Mouse (Mus musculus) urinary bladder, postnatal 25 days (tissue): ENCODE measurements around the gene Asphd2.
"Not testable (repeated sequence)": the region's sequence is repeated elsewhere in the genome, so short reads cannot be mapped to it uniquely, and the experiment has no call there.

ENCODE experiments used
- DNase-seq: peaks from one replicate; pipeline ENCODE4 v3.0.0; 2022; ENCODE audit warnings: low spot score

The Asphd2 gene

GRCm38 (mm10) chr5:112394779-112395443 lies at the start of gene Asphd2:
Asphd2 (minus strand) TSS chr5:112394866.
- DNase-seq, result peak; percentile 19

GRCm38 (mm10) chr5:112438535-112438934 lies 43.9 kb upstream of the Asphd2 start:
- no peak for DNase-seq

GRCm38 (mm10) chr5:112433004-112433403 lies 38.3 kb upstream of the Asphd2 start:
- peak; percentile 69 for DNase-seq

- DNase-seq, result no peak
These were observed 37.4 kb upstream of the Asphd2 start for GRCm38 (mm10) chr5:112432033-112432432.

GRCm38 (mm10) chr5:112431120-112431775 lies 36.6 kb upstream of the Asphd2 start:
- no peak for DNase-seq

GRCm38 (mm10) chr5:112428944-112429343 lies 34.3 kb upstream of the Asphd2 start:
- DNase-seq, result peak; percentile 29

GRCm38 (mm10) chr5:112427283-112427682 lies 32.6 kb upstream of the Asphd2 start:
- DNase-seq, result peak; percentile 50

GRCm38 (mm10) chr5:112426635-112427034 lies 32.0 kb upstream of the Asphd2 start:
- no peak for DNase-seq

GRCm38 (mm10) chr5:112419535-112419934 lies 24.9 kb upstream of the Asphd2 start:
- no peak for DNase-seq

- no peak for DNase-seq
These were observed 23.4 kb upstream of the Asphd2 start for GRCm38 (mm10) chr5:112418023-112418422.

GRCm38 (mm10) chr5:112416673-112417072 lies 22.0 kb upstream of the Asphd2 start:
- DNase-seq, result no peak

GRCm38 (mm10) chr5:112412781-112413180 lies 18.1 kb upstream of the Asphd2 start:
- DNase-seq, result not testable (repeated sequence)

GRCm38 (mm10) chr5:112411514-112412335 lies 17.1 kb upstream of the Asphd2 start:
- no peak for DNase-seq

GRCm38 (mm10) chr5:112411072-112411471 lies 16.4 kb upstream of the Asphd2 start:
- no peak for DNase-seq

GRCm38 (mm10) chr5:112409274-112409673 lies 14.6 kb upstream of the Asphd2 start:
- no peak for DNase-seq

- DNase-seq, result no peak
These were observed 11.4 kb upstream of the Asphd2 start for GRCm38 (mm10) chr5:112406017-112406416.

- DNase-seq, result no peak
These were observed 7.8 kb upstream of the Asphd2 start for GRCm38 (mm10) chr5:112402437-112402836.

GRCm38 (mm10) chr5:112399284-112399683 lies 4.6 kb upstream of the Asphd2 start:
- DNase-seq, result no peak

- no peak for DNase-seq
These were observed 1.4 kb upstream of the Asphd2 start for GRCm38 (mm10) chr5:112396066-112396465.

GRCm38 (mm10) chr5:112394415-112394763 lies 277 bp downstream of the Asphd2 start:
- DNase-seq, result no peak

- DNase-seq, result no peak
These were observed 788 bp downstream of the Asphd2 start for GRCm38 (mm10) chr5:112393741-112394414.

- DNase-seq, result no peak
These were observed 2.9 kb downstream of the Asphd2 start for GRCm38 (mm10) chr5:112391676-112392323.
